Mouse (Mus musculus) stomach, postnatal 0 days (tissue): Measurements from ENCODE around the gene Sdc4. TPM values are rescaled to one million over a fixed set of nuclear protein-coding genes. Genes with fewer than 3 reads are reported as not detected.

Experiments
- ATAC-seq: fragments of 200-750 bp; cut with Nextera tagmentation; 2 replicates; pipeline ENCODE4 v1.8.0; 2017; ENCODE audit not compliant: low FRiP score, low TSS enrichment
- DNase-seq: peaks from one replicate; pipeline ENCODE4 v3.0.0-alpha.2; 2016; ENCODE audit warnings: low spot score
- H3K27ac ChIP-seq: fragments of 300-500 bp; sonication (generic); replicated peaks from 2 replicates; pipeline ENCODE4 v1.5.1; 2014; ENCODE audit warnings: mild to moderate bottlenecking, control low read depth
- H3K27me3 ChIP-seq: fragments of 300-500 bp; sonication (generic); 2 replicates; pipeline ENCODE4 v1.6.1; 2014; ENCODE audit warnings: low read length; ENCODE audit not compliant: control insufficient read depth, insufficient read depth
- H3K36me3 ChIP-seq: fragments of 300-500 bp; sonication (generic); 2 replicates; pipeline ENCODE4 v1.6.1; 2014; ENCODE audit warnings: low read length, mixed read lengths; ENCODE audit not compliant: control insufficient read depth, insufficient read depth
- H3K4me1 ChIP-seq: fragments of 300-500 bp; sonication (generic); replicated peaks from 2 replicates; pipeline ENCODE4 v1.6.1; 2014; ENCODE audit warnings: antibody characterized with exemption; ENCODE audit not compliant: control insufficient read depth, insufficient read depth
- H3K4me2 ChIP-seq: fragments of 300-500 bp; sonication (generic); replicated peaks from 2 replicates; pipeline ENCODE4 v1.6.1; 2014; ENCODE audit warnings: low read depth, mild to moderate bottlenecking, control low read depth, moderate library complexity
- H3K4me3 ChIP-seq: fragments of 300-500 bp; sonication (generic); 2 replicates; pipeline ENCODE4 v1.5.1; 2014; ENCODE audit warnings: low read depth, low read length, control low read depth
- H3K9ac ChIP-seq: fragments of 300-500 bp; sonication (generic); 2 replicates; pipeline ENCODE4 v1.6.1; 2014; ENCODE audit warnings: mild to moderate bottlenecking, low read length, control low read depth, mixed read lengths
- H3K9me3 ChIP-seq: fragments of 300-500 bp; sonication (generic); 2 replicates; pipeline ENCODE4 v1.6.1; 2016; ENCODE audit warnings: low read length; ENCODE audit not compliant: control insufficient read depth
- CTCF ChIP-seq: IDR thresholded peaks from 2 replicates; pipeline ENCODE4 v1.5.1; 2016; ENCODE audit warnings: antibody characterized with exemption, low read depth, mild to moderate bottlenecking, moderate library complexity
- EP300 ChIP-seq: optimal IDR thresholded peaks from 2 replicates; pipeline ENCODE3; 2016; ENCODE audit warnings: antibody characterized with exemption
- WGBS: fragments of 180-500 bp; shearing (Covaris S2); extraction: QIAGEN DNeasy Blood & Tissue Kit; methylation state at CpG from one replicate; pipeline ENCODE4 v1.1.7; 2014; 5-methylcytosine and 5-hydroxymethylcytosine counted together
- polyA plus RNA-seq: library from polyadenylated mRNA; unstranded; fragments of >200 nt; fragmentation: Nextera tagmentation; extraction: Ambion mirVana; gene quantifications from 2 replicates; pipeline ENCODE4 v1.2.1, GENCODE M21; 2015

Gene Sdc4
- polyA plus RNA-seq, 1 experiment from 2014 or later: 133 TPM

GRCm38 (mm10) chr2:164403396-164404081, 40.1 kb downstream of the Sdc4 start:
- no peak for TF ChIP-seq EP300
- no peak for TF ChIP-seq CTCF
- Histone ChIP-seq H3K4me1 (0 out of 2 replicates have a peak, but pooled peaks cover 2% of the 10 kb centered on the region), H3K27me3 (peaks cover 6% of the 10 kb centered on the region; the same call in 1 of the 2 replicates), H3K36me3 (no peaks in the 10 kb centered on the region), H3K9ac (no peak overlapping the region), H3K4me3 (no peak overlapping the region), H3K9me3 (no peaks in the 10 kb centered on the region), H3K27ac (no peak overlapping the region), H3K4me2 (no peak overlapping the region; the same call in 1 of the 2 replicates)
- ATAC-seq (no peak), DNase-seq (no peak)
- WGBS: 36% methylated on average over 13 of the region's 14 CpGs

- TF ChIP-seq EP300: no peak
- peak; percentile 95 for TF ChIP-seq CTCF
- H3K4me1 ChIP-seq: 0 out of 2 replicates have a peak, but pooled peaks cover 2% of the 10 kb centered on the region
- ATAC-seq (peak; percentile 77), DNase-seq (peak; percentile 86)
- no peak within 1 kb of the TSS for H3K27ac ChIP-seq
- WGBS: 10% methylated on average over 17 of the region's 17 CpGs
- H3K4me2 ChIP-seq: no peak within 1 kb of the TSS; the same call in 1 of the 2 replicates
- no peaks in the 10 kb centered on the region for H3K36me3 ChIP-seq
- peaks cover 6% of the 10 kb centered on the region; the same call in 1 of the 2 replicates for H3K27me3 ChIP-seq
- no peaks in the 10 kb centered on the region for H3K9me3 ChIP-seq
- H3K9ac ChIP-seq: no peak within 1 kb of the TSS
- no peak within 1 kb of the TSS for H3K4me3 ChIP-seq
These were observed 40.8 kb downstream of the Sdc4 start, which contains the start of gene Rbpjl for GRCm38 (mm10) chr2:164402906-164403305. Gene Rbpjl (plus strand): TSS chr2:164403141.

- Histone ChIP-seq H3K9ac (no peak overlapping the region), H3K4me1 (no peaks in the 10 kb centered on the region), H3K27me3 (peaks cover 3% of the 10 kb centered on the region; the same call in 1 of the 2 replicates), H3K9me3 (no peaks in the 10 kb centered on the region), H3K27ac (no peak overlapping the region), H3K36me3 (no peaks in the 10 kb centered on the region), H3K4me2 (no peak overlapping the region), H3K4me3 (no peak overlapping the region)
- DNase-seq (no peak), ATAC-seq (no peak)
- TF ChIP-seq CTCF (no peak), EP300 (no peak)
- 69% methylated on average over 12 of the region's 12 CpGs for WGBS
These were observed 46.8 kb downstream of the Sdc4 start for GRCm38 (mm10) chr2:164396911-164397310.

GRCm38 (mm10) chr2:164396076-164396475, 47.6 kb downstream of the Sdc4 start:
- Histone ChIP-seq H3K36me3 (no peaks in the 10 kb centered on the region), H3K9ac (no peak overlapping the region), H3K4me1 (no peaks in the 10 kb centered on the region), H3K27me3 (peaks cover 3% of the 10 kb centered on the region; the same call in 1 of the 2 replicates), H3K4me2 (no peak overlapping the region), H3K27ac (no peak overlapping the region), H3K4me3 (no peak overlapping the region), H3K9me3 (no peaks in the 10 kb centered on the region)
- DNase-seq (no peak), ATAC-seq (no peak)
- no peak for TF ChIP-seq EP300
- WGBS: 90% methylated on average over 7 of the region's 7 CpGs

GRCm38 (mm10) chr2:164393126-164393525, 50.6 kb downstream of the Sdc4 start:
- Histone ChIP-seq H3K27me3 (no peaks in the 10 kb centered on the region), H3K4me3 (no peak overlapping the region), H3K9ac (no peak overlapping the region), H3K9me3 (no peaks in the 10 kb centered on the region), H3K4me1 (0 out of 2 replicates have a peak, but pooled peaks cover 2% of the 10 kb centered on the region), H3K27ac (no peak overlapping the region), H3K36me3 (no peaks in the 10 kb centered on the region), H3K4me2 (no peak overlapping the region)
- TF ChIP-seq EP300: no peak
- no peak for TF ChIP-seq CTCF
- WGBS: 76% methylated on average over 29 of the region's 29 CpGs
- ATAC-seq (no peak), DNase-seq (no peak)

GRCm38 (mm10) chr2:164389499-164389898, 54.2 kb downstream of the Sdc4 start:
- under 1% methylated on average over 30 of the region's 30 CpGs for WGBS
- no peak overlapping the region; the same call in 1 of the 2 replicates for H3K27ac ChIP-seq
- peak overlapping the region; percentile 45 for H3K4me3 ChIP-seq
- no peaks in the 10 kb centered on the region for H3K9me3 ChIP-seq
- ATAC-seq (peak; percentile 63), DNase-seq (peak; percentile 86)
- TF ChIP-seq CTCF (peak; percentile 84), EP300 (no peak)
- H3K4me2 ChIP-seq: peak overlapping the region; percentile 64
- H3K36me3 ChIP-seq: no peaks in the 10 kb centered on the region
- 0 out of 2 replicates have a peak, but pooled peaks cover 2% of the 10 kb centered on the region for H3K4me1 ChIP-seq
- H3K9ac ChIP-seq: peak overlapping the region; percentile 53
- no peaks in the 10 kb centered on the region for H3K27me3 ChIP-seq
